ENCODE assay signal across 9 mouse cellular contexts in the genomic region with DNA sequence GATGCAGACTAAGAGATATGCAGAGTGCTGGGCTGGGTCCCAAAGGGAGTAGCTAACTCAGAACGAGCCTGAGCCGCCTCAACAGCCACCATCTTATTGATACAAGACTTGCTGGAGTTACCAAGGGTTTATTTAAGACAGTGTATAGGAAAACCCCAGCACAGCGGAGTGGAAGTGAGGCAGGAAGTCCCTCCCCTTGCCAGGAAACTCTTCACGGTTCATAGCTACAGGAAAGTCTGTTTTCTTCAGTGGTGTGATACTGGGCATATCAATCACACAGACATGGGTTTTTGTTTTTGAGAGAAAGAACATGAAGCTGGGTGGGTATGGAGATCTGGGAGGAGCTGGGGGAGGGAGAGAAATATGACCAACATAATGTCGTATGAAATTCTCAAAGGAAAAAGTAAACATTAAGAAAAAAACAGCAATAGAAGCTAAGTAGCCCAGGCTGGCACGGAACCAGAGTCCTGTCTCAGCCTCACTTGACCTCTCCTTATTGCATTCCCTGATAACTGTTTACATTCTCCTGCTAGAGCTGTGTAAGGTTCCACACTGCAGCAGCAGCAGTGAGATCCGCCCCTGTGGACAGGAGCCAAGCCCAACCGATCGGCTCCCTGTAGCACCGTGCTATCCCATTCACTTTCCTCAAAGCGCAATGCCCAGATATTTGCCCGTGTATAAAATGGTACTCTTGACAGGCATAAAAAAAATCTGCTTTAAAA.
A peak's percentile ranks its signal among the peaks of the same experiment; 100 is the strongest.
DNase-seq lines count a peak whose midpoint lies in the region; ATAC-seq lines count a peak whose summit lies in the region.
"Had no signal": no experiment of that assay in that cellular context is flagged by ENCODE, and none has a peak within 500 bp of the region (broad histone marks: within the 10 kb centered on the region; RNA-seq: fewer than 3 reads in every experiment).

No protein-coding gene starts in this region.

- no peak for ATAC-seq in neural tube, embryonic 11.5 days (ENCODE audit: insufficient read depth, low FRiP score, low TSS enrichment)
- ATAC-seq in midbrain, embryonic 13.5 days = no peak

- peak overlapping the region; percentile 60 for H3K27ac ChIP-seq in neural tube, embryonic 11.5 days (ENCODE audit: low read depth, low read length)
- H3K27ac ChIP-seq in embryonic facial prominence, embryonic 10.5 days (replicated peaks) = peak overlapping the region; percentile 92
- H3K27ac ChIP-seq in midbrain, embryonic 13.5 days = peak overlapping the region; percentile 86

- peak overlapping the region; percentile 23; the same call in 1 of the 2 replicates for H3K4me2 ChIP-seq in neural tube, embryonic 11.5 days (ENCODE audit: low read depth)
- no peak overlapping the region for H3K4me2 ChIP-seq in midbrain, embryonic 13.5 days (replicated peaks)

- H3K4me1 ChIP-seq in neural tube, embryonic 11.5 days (ENCODE audit: control insufficient read depth, insufficient read depth, low read length) = peaks cover 58% of the 10 kb centered on the region
- H3K4me1 ChIP-seq in embryonic facial prominence, embryonic 10.5 days = peaks cover 100% of the 10 kb centered on the region
- H3K4me1 ChIP-seq in midbrain, embryonic 13.5 days (replicated peaks) = peaks cover 99% of the 10 kb centered on the region

- DNase-seq in neural tube, embryonic 11.5 days (ENCODE audit: low spot score) = no peak
- no peak for DNase-seq in neural tube, embryonic 10.5 days (ENCODE audit: extremely low spot score, low spot score)
- DNase-seq in embryonic facial prominence, embryonic 10.5 days (ENCODE audit: low spot score) = no peak
- DNase-seq in heart, postnatal 4 days = peak; percentile 70
- DNase-seq in large intestine, adult 2 months (ENCODE audit: low read depth, low spot score) = peak; percentile 56
- DNase-seq in layer of hippocampus, adult 18-20 months (ENCODE audit: low spot score in 2 of 2) = no peak
- no peak for DNase-seq in layer of hippocampus, postnatal 25 days (ENCODE audit: extremely low spot score in 1 of 2, low spot score in 1 of 2)

- no peak overlapping the region for H3K4me3 ChIP-seq in neural tube, embryonic 11.5 days (ENCODE audit: low read depth, low read length)
- peak overlapping the region; percentile 59; the same call in 1 of the 2 replicates for H3K4me3 ChIP-seq in embryonic facial prominence, embryonic 10.5 days
- no peak overlapping the region for H3K4me3 ChIP-seq in midbrain, embryonic 13.5 days (replicated peaks)
- H3K4me3 ChIP-seq: myocyte had no signal

- no peaks in the 10 kb centered on the region for H3K36me3 ChIP-seq in neural tube, embryonic 11.5 days (ENCODE audit: control insufficient read depth, insufficient read depth, low read length)
- H3K36me3 ChIP-seq in embryonic facial prominence, embryonic 10.5 days (replicated peaks) = peaks cover 7% of the 10 kb centered on the region; the same call in 1 of the 2 replicates
- no peaks in the 10 kb centered on the region for H3K36me3 ChIP-seq in midbrain, embryonic 13.5 days

- H3K27me3 ChIP-seq in neural tube, embryonic 11.5 days (ENCODE audit: control insufficient read depth, insufficient read depth, low read length) = no peaks in the 10 kb centered on the region
- no peaks in the 10 kb centered on the region for H3K27me3 ChIP-seq in embryonic facial prominence, embryonic 10.5 days (replicated peaks; ENCODE audit: low read depth, poor library complexity, severe bottlenecking)
- H3K27me3 ChIP-seq in midbrain, embryonic 13.5 days = no peaks in the 10 kb centered on the region

- no peak overlapping the region for H3K9ac ChIP-seq in neural tube, embryonic 11.5 days (ENCODE audit: low read length)
- no peak overlapping the region for H3K9ac ChIP-seq in midbrain, embryonic 13.5 days (replicated peaks)

- WGBS in neural tube, embryonic 11.5 days = 64% methylated on average over 12 of the region's 12 CpGs
- 60% methylated on average over 12 of the region's 12 CpGs for WGBS in embryonic facial prominence, embryonic 10.5 days
- 5% methylated on average over 12 of the region's 12 CpGs for WGBS in large intestine, adult 2 months
- 69% methylated on average over 12 of the region's 12 CpGs for WGBS in midbrain, embryonic 13.5 days

- no peaks in the 10 kb centered on the region for H3K9me3 ChIP-seq in neural tube, embryonic 11.5 days (ENCODE audit: control insufficient read depth, low read length)
- no peaks in the 10 kb centered on the region for H3K9me3 ChIP-seq in embryonic facial prominence, embryonic 10.5 days
- H3K9me3 ChIP-seq in midbrain, embryonic 13.5 days = no peaks in the 10 kb centered on the region

Comparison
In these comparisons a context has a peak if more than half of its experiments do, and no peak if none do; other contexts are left out.
1. DNase-seq: peak in heart, postnatal 4 days (single experiment) and large intestine, adult 2 months (single experiment); none in neural tube, embryonic 11.5 days (single experiment), neural tube, embryonic 10.5 days (single experiment), embryonic facial prominence, embryonic 10.5 days (single experiment), layer of hippocampus, adult 18-20 months (0 of 2) and layer of hippocampus, postnatal 25 days (0 of 2).
2. Peak in every context shown above with its lines, with median percentiles within 50 percentile points of each other: H3K27ac ChIP-seq.